Mouse (Mus musculus): ENCODE measurements around the gene Spock1.

DNA sequence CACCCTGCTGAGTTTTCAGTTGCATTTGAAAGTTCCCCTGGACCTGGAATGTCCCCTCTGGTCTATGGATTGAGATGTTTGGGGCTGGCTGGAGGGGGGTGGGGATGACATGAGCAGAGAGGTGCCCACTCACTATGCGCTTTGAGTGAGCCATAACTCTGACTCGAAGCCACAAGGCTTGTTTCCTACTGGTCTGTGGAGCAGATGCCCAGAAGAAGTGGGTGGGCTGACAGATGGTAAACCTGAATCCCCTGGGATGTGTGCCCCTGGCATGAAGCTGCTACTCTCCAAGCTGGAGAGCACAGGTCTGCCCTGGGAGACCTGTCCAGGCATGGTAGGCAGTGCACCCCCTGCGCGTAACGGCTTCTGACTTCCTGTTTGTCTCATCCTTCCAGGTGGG lies 147.0 kb downstream of the Spock1 start:
- no peak for TF ChIP-seq GATA1 (IDR thresholded peaks at IDR 0.05; ENCODE audit: low read length)
- no peak for TF ChIP-seq TAL1 (IDR thresholded peaks at IDR 0.05; ENCODE audit: low read length)

Measured in erythroblast, embryonic 14.5 days (primary cell).